Mouse (Mus musculus): ENCODE measurements around the gene Map2k6.

- no peak for TF ChIP-seq CTCF (IDR thresholded peaks at IDR 0.05; ENCODE audit: low read depth, low read length)
- no peak for TF ChIP-seq POLR2A (IDR thresholded peaks at IDR 0.05; ENCODE audit: extremely low read depth, insufficient read depth, low read length)
Measured at GRCm38 (mm10) chr11:110538206-110538605, 139.3 kb downstream of the Map2k6 start.

Data from liver, adult 2 months (tissue).